Mouse (Mus musculus): Measurements from ENCODE around the gene Gm45233.
"Not testable (repeated sequence)": the region's sequence is repeated elsewhere in the genome, so short reads cannot be mapped to it uniquely, and the experiment has no call there.

Gene Gm45233

DNA sequence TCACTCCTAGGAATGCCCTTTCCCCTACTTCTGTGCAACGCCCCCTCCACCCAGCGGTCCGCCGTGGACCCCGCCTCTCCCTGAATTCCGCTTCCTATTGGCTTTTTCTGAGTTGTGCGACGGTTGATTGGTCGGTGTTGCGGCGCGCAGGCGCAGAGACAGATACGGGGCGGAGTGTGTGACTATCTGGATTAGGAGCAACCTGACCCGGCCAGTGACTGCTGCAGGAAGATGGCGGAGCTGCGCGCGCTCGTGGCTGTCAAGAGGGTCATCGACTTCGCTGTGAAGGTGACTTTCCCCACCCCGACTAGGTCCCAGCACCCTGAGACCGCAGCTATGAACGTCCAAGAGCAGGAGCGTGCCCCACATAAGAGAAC lies at the start of gene Gm45233, which contains the start of gene Etfb:
TSS of gene Gm45233 (plus strand) at position 212 of the 377 bp plus-strand sequence.
TSS of gene Etfb (plus strand) at position 167 of the 377 bp plus-strand sequence.
- peak; percentile 86 to 89 for DNase-seq (ENCODE audit: low spot score in 2 of 2)

DNA sequence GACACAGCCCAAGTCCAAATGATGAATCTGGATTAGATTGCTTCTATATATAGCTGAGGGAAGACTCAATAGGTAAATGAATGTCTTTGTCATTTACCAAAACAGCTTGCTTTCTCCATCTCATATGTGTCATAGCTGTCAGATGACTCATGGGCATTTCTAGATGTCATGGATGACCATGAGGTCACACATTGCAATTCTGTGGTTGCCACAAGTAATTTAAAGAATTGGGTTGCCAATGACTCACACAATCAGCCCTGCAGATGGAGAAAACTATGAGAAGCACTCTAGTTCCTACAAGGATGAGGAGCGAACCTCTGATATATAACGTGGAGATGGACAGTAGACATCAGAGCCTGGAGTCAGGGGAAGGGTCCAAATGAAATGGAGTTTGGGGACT lies 44.4 kb upstream of the Gm45233 start:
- DNase-seq (ENCODE audit: low spot score in 2 of 2), result no peak

DNA sequence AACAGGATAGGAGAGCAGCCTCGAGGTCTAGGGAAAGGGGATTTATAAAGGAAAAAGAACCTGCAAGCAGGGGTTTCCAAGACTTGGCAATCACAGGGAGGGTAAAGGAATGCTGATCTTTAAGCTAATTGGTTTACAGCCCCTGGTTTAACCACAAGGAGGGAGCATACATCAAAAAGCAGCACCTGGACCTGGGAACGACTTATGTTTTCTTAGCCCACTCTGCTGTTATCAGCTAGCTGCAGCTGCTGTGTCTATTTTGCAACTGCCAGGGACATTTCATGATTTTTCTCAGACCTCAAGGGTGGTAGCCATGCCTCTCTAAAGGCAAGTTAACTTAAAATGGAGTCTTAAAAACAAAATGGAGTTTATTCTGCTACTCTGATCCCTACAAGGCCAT lies 41.2 kb upstream of the Gm45233 start:
- no peak for DNase-seq (ENCODE audit: low spot score in 2 of 2)

- no peak for DNase-seq (ENCODE audit: low spot score in 2 of 2)
Measured at GRCm38 (mm10) chr7:43407573-43407972, 36.4 kb upstream of the Gm45233 start.

DNA sequence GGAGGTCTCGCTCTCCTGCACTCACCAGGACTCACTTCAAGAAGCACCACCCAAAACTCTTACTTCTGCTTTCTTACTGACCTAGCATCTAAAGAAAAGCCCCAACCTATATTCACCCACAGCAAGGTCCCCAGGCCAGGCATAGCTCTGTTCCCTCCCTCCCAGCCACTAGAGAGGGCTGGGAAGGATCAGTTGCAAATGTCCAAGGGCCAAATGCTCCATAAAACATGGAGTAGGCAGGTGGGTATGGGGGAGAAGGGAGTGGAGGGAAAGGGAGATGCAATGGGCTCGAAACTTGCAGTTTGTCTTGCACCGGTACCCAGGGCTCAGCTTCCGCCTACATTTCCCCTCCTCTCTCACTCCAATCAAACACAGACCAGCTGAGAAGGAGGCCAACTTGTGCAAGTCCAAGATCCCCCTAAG lies 35.8 kb upstream of the Gm45233 start, which contains the start of gene Siglecg:
TSS of gene Siglecg (plus strand) at position 74 of the 423 bp plus-strand sequence.
- no peak for DNase-seq (ENCODE audit: low spot score in 2 of 2)

GRCm38 (mm10) chr7:43409084-43409483 lies 34.8 kb upstream of the Gm45233 start:
- DNase-seq (ENCODE audit: low spot score in 2 of 2), result no peak

DNA sequence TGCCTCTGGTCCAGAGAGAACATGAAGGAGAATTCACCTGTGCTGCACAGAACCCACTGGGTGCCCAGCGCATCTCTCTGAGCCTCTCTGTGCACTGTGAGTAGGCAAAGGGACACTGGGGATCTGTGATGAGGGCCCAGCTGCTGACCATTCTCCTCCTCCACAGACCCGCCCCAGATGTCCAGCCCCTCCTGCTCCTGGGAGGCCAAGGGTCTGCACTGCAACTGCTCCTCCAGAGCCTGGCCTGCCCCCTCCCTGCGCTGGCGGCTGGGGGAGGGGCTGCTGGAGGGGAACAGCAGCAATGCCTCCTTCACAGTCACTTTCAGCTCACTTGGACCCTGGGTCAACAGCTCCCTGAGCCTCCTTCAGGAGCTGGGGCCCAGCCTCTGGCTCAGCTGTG lies 32.2 kb upstream of the Gm45233 start:
- not testable (repeated sequence) for DNase-seq (ENCODE audit: low spot score in 2 of 2)

DNA sequence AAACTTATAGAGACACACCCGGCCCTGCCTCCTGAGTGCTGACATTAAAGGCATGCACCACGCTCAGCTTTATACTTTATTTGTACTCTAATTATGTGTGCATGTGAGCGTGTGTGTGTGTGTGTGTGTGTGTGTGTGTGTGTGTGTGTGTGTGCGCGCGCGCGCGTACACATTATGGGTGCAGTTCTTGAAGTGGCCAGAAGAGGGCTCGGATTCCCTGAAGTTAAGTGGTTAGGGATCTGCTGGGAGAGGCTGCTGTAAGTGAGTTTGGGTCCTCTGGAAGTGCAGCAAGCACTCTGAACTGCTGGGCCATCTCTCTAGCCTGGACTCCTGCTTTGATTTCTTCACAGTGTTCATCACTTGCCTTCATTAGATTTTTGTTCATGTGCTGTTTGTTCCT lies 26.6 kb upstream of the Gm45233 start:
- DNase-seq (ENCODE audit: low spot score in 2 of 2), result no peak

DNA sequence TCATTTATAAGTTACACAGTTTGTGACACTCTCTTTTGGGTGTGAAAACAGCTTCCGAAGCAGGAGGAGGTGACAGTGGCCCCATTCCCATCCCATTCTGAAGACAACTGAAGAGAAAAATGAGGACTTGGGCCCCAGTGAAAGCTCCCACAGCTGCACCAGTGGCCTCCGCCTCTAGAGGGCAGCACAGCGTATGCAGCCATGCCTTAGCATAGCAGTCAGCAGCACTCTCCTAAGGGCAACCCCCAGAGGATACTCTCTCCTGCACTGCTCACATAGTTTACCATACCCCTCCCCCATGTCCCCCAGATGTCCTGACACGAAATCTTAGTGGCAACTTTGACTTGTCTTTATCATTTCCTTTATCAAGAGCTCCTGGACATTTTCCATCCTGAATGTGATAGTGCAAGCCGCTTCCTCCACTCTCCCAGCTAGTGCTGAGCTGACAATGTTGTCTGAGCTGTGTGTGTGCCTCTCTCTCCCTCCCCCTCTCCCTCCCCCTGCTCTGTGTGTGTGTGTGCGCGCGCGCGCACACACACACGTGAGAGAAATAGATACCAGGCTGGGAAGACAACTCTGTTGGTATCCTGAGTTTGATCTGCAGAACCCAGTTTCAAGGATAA lies 20.8 kb upstream of the Gm45233 start:
- peak; percentile 82 to 88 for DNase-seq (ENCODE audit: low spot score in 2 of 2)

- DNase-seq (ENCODE audit: low spot score in 2 of 2), result no peak
Measured at GRCm38 (mm10) chr7:43423991-43424625, 19.8 kb upstream of the Gm45233 start.

DNA sequence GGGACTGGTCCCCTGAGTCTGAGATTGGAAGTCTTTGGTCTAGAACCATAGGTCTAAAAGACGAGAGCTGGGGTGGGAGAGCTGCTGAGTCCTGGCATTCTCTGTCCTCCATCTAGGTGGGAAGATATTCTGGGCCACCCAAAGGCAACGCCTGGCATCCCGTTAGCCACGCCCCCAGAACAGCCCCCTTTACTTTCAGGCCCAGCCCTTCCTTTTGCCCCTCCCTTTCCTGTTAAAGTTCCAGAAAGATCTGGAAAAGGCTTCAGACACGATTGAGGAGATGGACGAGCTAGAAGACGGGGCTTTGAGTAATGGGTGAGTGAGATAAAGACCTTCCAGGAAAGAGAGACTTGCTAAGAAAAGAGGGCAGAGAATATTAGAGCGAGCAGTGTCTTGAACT lies 16.5 kb upstream of the Gm45233 start, which contains the start of gene Lim2:
TSS of gene Lim2 (plus strand) at position 265 of the 400 bp plus-strand sequence.
- DNase-seq (ENCODE audit: low spot score in 2 of 2), result no peak

GRCm38 (mm10) chr7:43429500-43429899 lies 14.4 kb upstream of the Gm45233 start:
- no peak for DNase-seq (ENCODE audit: low spot score in 2 of 2)

- DNase-seq (ENCODE audit: low spot score in 2 of 2), result no peak
Measured at GRCm38 (mm10) chr7:43432891-43433290, 11.0 kb upstream of the Gm45233 start.

GRCm38 (mm10) chr7:43434676-43435075 lies 9.3 kb upstream of the Gm45233 start:
- DNase-seq (ENCODE audit: low spot score in 2 of 2), result no peak

GRCm38 (mm10) chr7:43436341-43437255 lies 7.3 kb upstream of the Gm45233 start, which contains the start of gene Nkg7:
Gene Nkg7 (plus strand): TSS chr7:43437073.
- no peak for DNase-seq (ENCODE audit: low spot score in 2 of 2)

DNA sequence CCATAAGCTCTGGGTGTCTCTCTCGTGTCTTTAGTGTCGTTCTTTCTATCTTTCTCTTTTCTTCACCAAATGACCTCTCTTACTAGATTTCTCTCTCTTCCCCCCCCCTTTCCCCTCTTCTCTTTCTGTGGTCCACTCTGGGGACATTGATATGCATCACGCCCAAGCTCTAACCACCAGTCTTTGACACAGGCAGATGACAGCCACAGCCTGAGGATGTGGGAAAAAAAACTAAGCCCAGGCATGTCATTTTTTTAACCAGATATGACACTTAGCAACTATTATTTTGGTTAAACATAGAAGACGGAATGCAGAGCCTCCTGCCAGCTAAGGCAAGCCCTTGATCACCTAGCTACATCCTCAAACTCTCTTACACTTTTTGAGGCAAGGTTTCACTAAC lies 5.3 kb upstream of the Gm45233 start:
- no peak for DNase-seq (ENCODE audit: low spot score in 2 of 2)

DNA sequence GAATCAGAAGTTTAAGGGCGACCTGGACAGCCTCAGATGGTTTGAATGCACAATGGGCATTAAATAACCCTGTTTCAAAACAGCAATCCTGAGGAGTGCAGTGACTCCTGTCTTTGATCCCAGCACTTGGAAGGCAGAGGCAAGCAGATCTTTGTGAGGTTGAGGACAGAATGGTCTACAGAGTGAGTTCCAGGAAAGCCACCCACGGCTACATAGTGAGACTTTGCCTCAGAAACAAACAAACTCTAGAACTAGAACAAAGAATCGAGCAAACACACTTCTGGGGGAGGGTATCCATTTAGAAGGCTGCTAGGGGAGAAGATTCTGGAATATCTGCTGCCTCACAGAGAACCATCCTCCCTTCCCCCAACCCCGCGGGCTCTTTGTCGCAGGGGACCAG lies 3.4 kb upstream of the Gm45233 start, which contains the start of gene Cldnd2:
TSS of gene Cldnd2 (plus strand) at position 301 of the 400 bp plus-strand sequence.
- DNase-seq (ENCODE audit: low spot score in 2 of 2), result no peak

DNA sequence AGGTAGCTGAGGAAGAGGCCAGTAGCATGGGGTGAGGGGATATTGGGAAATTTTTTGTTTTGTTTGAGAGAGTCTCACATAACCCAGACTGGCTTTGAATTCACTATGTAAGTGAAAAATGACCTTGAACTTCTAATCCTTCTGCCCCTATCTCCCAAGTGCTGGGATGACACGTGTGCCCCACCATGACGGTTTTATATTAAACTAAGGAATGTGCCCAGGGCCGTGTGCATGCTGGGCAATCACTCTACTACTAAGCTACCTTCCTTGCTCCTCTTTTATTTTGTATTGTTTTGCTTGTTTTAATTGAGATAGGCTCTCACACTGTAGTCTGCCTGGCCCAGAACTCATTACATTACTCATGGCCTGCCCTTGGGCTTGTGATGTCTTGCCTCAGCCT lies 2.9 kb upstream of the Gm45233 start:
- DNase-seq (ENCODE audit: low spot score in 2 of 2), result no peak

GRCm38 (mm10) chr7:43442684-43443083 lies 1.2 kb upstream of the Gm45233 start:
- DNase-seq (ENCODE audit: low spot score in 2 of 2), result no peak

DNA sequence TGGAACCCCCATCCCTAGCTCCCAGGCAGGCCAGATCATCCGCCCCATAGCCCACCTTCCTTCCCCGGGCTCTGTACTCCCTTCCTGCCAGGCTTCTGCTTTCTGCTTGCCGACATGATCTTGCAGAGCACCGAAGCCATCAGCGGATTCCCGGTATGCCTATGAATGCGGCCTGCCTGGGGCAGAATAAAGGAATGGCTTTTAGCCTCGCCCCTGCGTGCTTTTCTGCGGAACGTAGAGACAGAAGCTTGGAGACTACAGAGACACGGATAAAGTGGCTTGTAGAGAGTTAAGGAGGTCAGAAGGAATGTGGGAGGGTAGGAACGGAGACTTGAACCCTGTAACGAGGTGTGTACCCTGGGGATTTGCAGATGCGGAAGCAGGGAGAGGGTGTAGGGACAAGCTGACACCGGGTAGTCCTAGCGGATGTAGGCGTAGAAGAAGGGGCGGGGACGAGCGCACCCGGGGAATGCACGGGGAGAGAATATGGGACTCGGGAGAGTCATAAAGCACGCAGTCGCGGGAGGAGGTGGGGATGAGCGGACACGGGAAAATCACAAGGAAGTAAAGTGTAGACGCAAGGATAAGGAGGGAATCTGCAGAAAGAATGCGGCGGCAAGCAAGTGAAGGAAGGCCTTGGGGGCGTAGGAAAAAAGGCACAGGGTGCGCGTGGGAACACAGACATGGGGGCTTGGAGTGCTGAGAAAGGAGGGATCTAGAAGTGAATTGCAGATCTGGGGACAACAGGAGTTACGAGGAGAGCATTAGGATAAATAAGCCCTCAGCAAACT lies 607 bp upstream of the Gm45233 start:
- peak; percentile 37 to 44 for DNase-seq (ENCODE audit: low spot score in 2 of 2)

DNA sequence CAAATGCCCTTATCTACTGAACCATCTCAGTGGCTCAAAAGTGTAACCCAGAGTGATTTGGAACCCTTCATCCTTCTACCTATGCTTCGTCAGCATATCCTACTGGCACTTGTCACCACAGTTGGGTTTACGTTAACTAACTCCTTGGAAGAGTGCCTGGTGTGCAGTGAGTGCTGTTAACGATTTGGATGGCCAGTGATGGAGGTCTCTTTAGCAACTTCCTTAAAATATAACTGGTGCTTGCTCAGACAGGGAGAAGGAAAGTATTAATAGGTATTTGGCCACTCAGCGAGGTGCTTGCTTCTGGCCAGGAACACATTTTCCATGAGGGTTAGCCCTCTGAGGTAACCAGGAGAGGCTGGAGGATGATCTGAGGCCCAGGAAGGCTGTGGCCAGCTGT lies 3.9 kb downstream of the Gm45233 start:
- no peak for DNase-seq (ENCODE audit: low spot score in 2 of 2)

Data from frontal cortex, postnatal 25 days (tissue).